18 mouse cellular contexts compared by ENCODE assay signal in the genomic region with DNA sequence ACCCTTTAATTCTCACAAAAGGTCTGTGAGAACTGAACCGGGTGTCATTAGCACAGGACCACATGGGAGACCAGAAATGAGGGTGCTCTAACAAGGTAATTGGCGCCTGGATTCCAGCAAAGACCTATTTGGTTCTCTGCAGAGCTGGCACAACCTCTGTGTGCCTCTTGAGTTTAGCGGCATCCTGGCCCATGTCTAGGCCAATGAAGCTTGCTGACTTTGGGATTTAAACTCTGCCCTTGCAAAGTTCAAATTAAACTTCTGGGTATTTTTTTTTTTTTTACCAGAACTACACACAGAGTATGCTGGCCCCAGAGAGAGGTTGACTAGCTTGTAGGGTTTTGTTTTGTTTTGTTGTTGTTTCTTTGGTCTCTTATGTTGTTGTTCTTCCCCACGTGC.
DNase-seq lines count a peak whose midpoint lies in the region; ATAC-seq and TF ChIP-seq lines count a peak whose summit lies in the region.
"Had no signal": no experiment of that assay in that cellular context is flagged by ENCODE, and none has a peak within 500 bp of the region (broad histone marks: within the 10 kb centered on the region; RNA-seq: fewer than 3 reads in every experiment).

No protein-coding gene starts in this region.

- WGBS in heart, embryonic 11.5 days (ENCODE audit: insufficient replicate concordance): 78% methylated on average over 4 of the region's 4 CpGs
- 81% methylated on average over 4 of the region's 4 CpGs for WGBS in hindbrain, postnatal 0 days
- 80% methylated on average over 4 of the region's 4 CpGs for whole genome bisulfite sequencing in hindbrain, embryonic 14.5 days
- 70% methylated on average over 4 of the region's 4 CpGs for WGBS in liver, postnatal 0 days (ENCODE audit: insufficient replicate concordance)
- WGBS in liver, embryonic 12.5 days (ENCODE audit: insufficient replicate concordance): 58% methylated on average over 4 of the region's 4 CpGs
- 69% methylated on average over 4 of the region's 4 CpGs for WGBS in limb, embryonic 15.5 days

- peaks cover 40% of the 10 kb centered on the region for H3K4me1 ChIP-seq in heart, embryonic 11.5 days (ENCODE audit: control insufficient read depth, insufficient read depth, low read length)
- peaks cover 17% of the 10 kb centered on the region; the same call in 1 of the 2 replicates for H3K4me1 ChIP-seq in hindbrain, postnatal 0 days (ENCODE audit: insufficient read depth, low read length)
- H3K4me1 ChIP-seq in hindbrain, embryonic 14.5 days (replicated peaks; ENCODE audit: control insufficient read depth, insufficient read depth, low read length): peaks cover 21% of the 10 kb centered on the region
- H3K4me1 ChIP-seq in liver, postnatal 0 days (ENCODE audit: insufficient read depth): peaks cover 30% of the 10 kb centered on the region
- peaks cover 34% of the 10 kb centered on the region for H3K4me1 ChIP-seq in liver, embryonic 12.5 days
- peaks cover 44% of the 10 kb centered on the region for H3K4me1 ChIP-seq in limb, embryonic 15.5 days

- H3K9me3 ChIP-seq in heart, embryonic 11.5 days (replicated peaks; ENCODE audit: control insufficient read depth, low read length): no peaks in the 10 kb centered on the region
- H3K9me3 ChIP-seq in hindbrain, postnatal 0 days (ENCODE audit: low read length): no peaks in the 10 kb centered on the region
- H3K9me3 ChIP-seq in hindbrain, embryonic 14.5 days (ENCODE audit: control insufficient read depth, low read length): no peaks in the 10 kb centered on the region
- no peaks in the 10 kb centered on the region for H3K9me3 ChIP-seq in liver, postnatal 0 days (ENCODE audit: low read length)
- no peaks in the 10 kb centered on the region for H3K9me3 ChIP-seq in liver, embryonic 12.5 days (replicated peaks)
- no peaks in the 10 kb centered on the region for H3K9me3 ChIP-seq in limb, embryonic 15.5 days
- H3K9me3 ChIP-seq: forebrain, embryonic 13.5 days; hindbrain, embryonic 13.5 days; midbrain, embryonic 12.5 days had no signal

- TF ChIP-seq EP300 in liver, postnatal 0 days (IDR thresholded peaks at IDR 0.05; ENCODE audit: low read depth): no peak

- no peak for ATAC-seq in heart, embryonic 11.5 days (replicated peaks; ENCODE audit: insufficient number of reproducible peaks, low FRiP score, low TSS enrichment)
- no peak for ATAC-seq in hindbrain, postnatal 0 days
- ATAC-seq in hindbrain, embryonic 14.5 days (ENCODE audit: low FRiP score): no peak
- no peak for ATAC-seq in liver, postnatal 0 days
- ATAC-seq in liver, embryonic 12.5 days: no peak
- ATAC-seq in limb, embryonic 15.5 days (ENCODE audit: insufficient number of reproducible peaks, low FRiP score, low TSS enrichment, low read depth): no peak
- ATAC-seq in frontal cortex, adult (ENCODE audit: low TSS enrichment): no peak
- ATAC-seq: forebrain, embryonic 13.5 days; intestine, embryonic 16.5 days had no signal

- H3K36me3 ChIP-seq in heart, embryonic 11.5 days (ENCODE audit: control insufficient read depth, insufficient read depth, low read length): no peaks in the 10 kb centered on the region
- H3K36me3 ChIP-seq in hindbrain, postnatal 0 days (ENCODE audit: insufficient read depth, low read length): no peaks in the 10 kb centered on the region
- no peaks in the 10 kb centered on the region for H3K36me3 ChIP-seq in hindbrain, embryonic 14.5 days (replicated peaks; ENCODE audit: control insufficient read depth, insufficient read depth)
- no peaks in the 10 kb centered on the region for H3K36me3 ChIP-seq in liver, postnatal 0 days (replicated peaks; ENCODE audit: insufficient read depth, low read length)
- no peaks in the 10 kb centered on the region for H3K36me3 ChIP-seq in liver, embryonic 12.5 days
- no peaks in the 10 kb centered on the region for H3K36me3 ChIP-seq in limb, embryonic 15.5 days
- H3K36me3 ChIP-seq: hindbrain, embryonic 13.5 days; midbrain, embryonic 12.5 days had no signal

- no peak overlapping the region for H3K4me3 ChIP-seq in heart, embryonic 11.5 days (ENCODE audit: low read depth, low read length)
- no peak overlapping the region for H3K4me3 ChIP-seq in hindbrain, postnatal 0 days (ENCODE audit: low read length)
- no peak overlapping the region for H3K4me3 ChIP-seq in hindbrain, embryonic 14.5 days (replicated peaks; ENCODE audit: low read length)
- H3K4me3 ChIP-seq in liver, postnatal 0 days (ENCODE audit: low read depth, low read length): no peak overlapping the region
- H3K4me3 ChIP-seq in liver, embryonic 12.5 days: no peak overlapping the region
- no peak overlapping the region for H3K4me3 ChIP-seq in limb, embryonic 15.5 days
- H3K4me3 ChIP-seq: forebrain, embryonic 13.5 days; hindbrain, embryonic 13.5 days; midbrain, embryonic 12.5 days had no signal

- no peak for TF ChIP-seq CTCF in hindbrain, postnatal 0 days (IDR thresholded peaks at IDR 0.05; ENCODE audit: low read depth)
- TF ChIP-seq CTCF in liver, postnatal 0 days (IDR thresholded peaks at IDR 0.05; ENCODE audit: low read depth): no peak

- intact Hi-C loops in heart, postnatal 14 days (cut with DNase I): no loop called here

- H3K27ac ChIP-seq in heart, embryonic 11.5 days (ENCODE audit: low read depth, low read length): no peak overlapping the region
- H3K27ac ChIP-seq in hindbrain, postnatal 0 days: peak overlapping the region; percentile 71; the same call in 1 of the 2 replicates
- no peak overlapping the region for H3K27ac ChIP-seq in hindbrain, embryonic 14.5 days
- 0 out of 2 replicates have a peak overlapping the region, but pooled peaks have one; percentile 40 for H3K27ac ChIP-seq in liver, postnatal 0 days (ENCODE audit: low read depth)
- H3K27ac ChIP-seq in liver, embryonic 12.5 days: no peak overlapping the region
- H3K27ac ChIP-seq in limb, embryonic 15.5 days: no peak overlapping the region
- H3K27ac ChIP-seq: forebrain, embryonic 13.5 days; hindbrain, embryonic 13.5 days; midbrain, embryonic 12.5 days; stomach, postnatal 0 days had no signal

- H3K27me3 ChIP-seq in heart, embryonic 11.5 days (ENCODE audit: control insufficient read depth, insufficient read depth, low read length): no peaks in the 10 kb centered on the region
- no peaks in the 10 kb centered on the region for H3K27me3 ChIP-seq in hindbrain, postnatal 0 days (ENCODE audit: insufficient read depth, low read length)
- H3K27me3 ChIP-seq in hindbrain, embryonic 14.5 days (ENCODE audit: control insufficient read depth, insufficient read depth, low read length): no peaks in the 10 kb centered on the region
- H3K27me3 ChIP-seq in liver, postnatal 0 days (ENCODE audit: insufficient read depth, low read length): no peaks in the 10 kb centered on the region
- peaks cover 27% of the 10 kb centered on the region for H3K27me3 ChIP-seq in liver, embryonic 12.5 days (replicated peaks)
- H3K27me3 ChIP-seq in limb, embryonic 15.5 days: no peaks in the 10 kb centered on the region
- H3K27me3 ChIP-seq: hindbrain, embryonic 13.5 days had no signal

- no peak overlapping the region for H3K9ac ChIP-seq in heart, embryonic 11.5 days (ENCODE audit: low read depth, low read length)
- H3K9ac ChIP-seq in hindbrain, postnatal 0 days (replicated peaks; ENCODE audit: low read length): no peak overlapping the region
- H3K9ac ChIP-seq in hindbrain, embryonic 14.5 days: no peak overlapping the region
- H3K9ac ChIP-seq in liver, postnatal 0 days (replicated peaks): no peak overlapping the region
- H3K9ac ChIP-seq in liver, embryonic 12.5 days: no peak overlapping the region
- H3K9ac ChIP-seq in limb, embryonic 15.5 days: no peak overlapping the region
- H3K9ac ChIP-seq: forebrain, embryonic 13.5 days; hindbrain, embryonic 13.5 days; lung, embryonic 14.5 days; midbrain, embryonic 12.5 days had no signal

- H3K4me2 ChIP-seq in heart, embryonic 11.5 days: peak overlapping the region; percentile 63
- H3K4me2 ChIP-seq in hindbrain, postnatal 0 days (ENCODE audit: low read depth, low read length): no peak overlapping the region
- no peak overlapping the region for H3K4me2 ChIP-seq in hindbrain, embryonic 14.5 days (replicated peaks)
- H3K4me2 ChIP-seq in liver, postnatal 0 days (ENCODE audit: low read depth, low read length): no peak overlapping the region
- no peak overlapping the region for H3K4me2 ChIP-seq in liver, embryonic 12.5 days
- 0 out of 2 replicates have a peak overlapping the region, but pooled peaks have one; percentile 14 for H3K4me2 ChIP-seq in limb, embryonic 15.5 days
- H3K4me2 ChIP-seq: forebrain, embryonic 13.5 days; hindbrain, embryonic 13.5 days; midbrain, embryonic 12.5 days had no signal

- DNase-seq in heart, postnatal 14 days: no peak
- no peak for DNase-seq in hindbrain, postnatal 0 days (ENCODE audit: low spot score)
- no peak for DNase-seq in hindbrain, embryonic 14.5 days (ENCODE audit: low spot score)
- no peak for DNase-seq in liver, postnatal 0 days
- DNase-seq: embryo, embryonic 11 days; gastrocnemius, postnatal 36 days; lung, embryonic 14.5 days; lung, postnatal 4 days; thymus, postnatal 36 days had no signal

Comparison
In these comparisons a context has a peak if more than half of its experiments do, and no peak if none do; other contexts are left out.
1. H3K27ac ChIP-seq: peak in hindbrain, postnatal 0 days (single experiment) and liver, postnatal 0 days (single experiment); none in heart, embryonic 11.5 days (single experiment), hindbrain, embryonic 14.5 days (single experiment), liver, embryonic 12.5 days (single experiment) and limb, embryonic 15.5 days (single experiment).
2. H3K4me2 ChIP-seq: peak in heart, embryonic 11.5 days (single experiment) and limb, embryonic 15.5 days (single experiment); none in hindbrain, postnatal 0 days (single experiment), hindbrain, embryonic 14.5 days (single experiment), liver, postnatal 0 days (single experiment) and liver, embryonic 12.5 days (single experiment).